Mouse (Mus musculus): Measurements from ENCODE around the gene Susd1. TPM values are rescaled to one million over a fixed set of nuclear protein-coding genes. Genes with fewer than 3 reads are reported as not detected.
A peak's percentile ranks its signal among the peaks of the same experiment; 100 is the strongest.

Gene Susd1
- total and polyA plus RNA-seq, 3 experiments: 2.4 to 51.5 (median 35.5) TPM

DNA sequence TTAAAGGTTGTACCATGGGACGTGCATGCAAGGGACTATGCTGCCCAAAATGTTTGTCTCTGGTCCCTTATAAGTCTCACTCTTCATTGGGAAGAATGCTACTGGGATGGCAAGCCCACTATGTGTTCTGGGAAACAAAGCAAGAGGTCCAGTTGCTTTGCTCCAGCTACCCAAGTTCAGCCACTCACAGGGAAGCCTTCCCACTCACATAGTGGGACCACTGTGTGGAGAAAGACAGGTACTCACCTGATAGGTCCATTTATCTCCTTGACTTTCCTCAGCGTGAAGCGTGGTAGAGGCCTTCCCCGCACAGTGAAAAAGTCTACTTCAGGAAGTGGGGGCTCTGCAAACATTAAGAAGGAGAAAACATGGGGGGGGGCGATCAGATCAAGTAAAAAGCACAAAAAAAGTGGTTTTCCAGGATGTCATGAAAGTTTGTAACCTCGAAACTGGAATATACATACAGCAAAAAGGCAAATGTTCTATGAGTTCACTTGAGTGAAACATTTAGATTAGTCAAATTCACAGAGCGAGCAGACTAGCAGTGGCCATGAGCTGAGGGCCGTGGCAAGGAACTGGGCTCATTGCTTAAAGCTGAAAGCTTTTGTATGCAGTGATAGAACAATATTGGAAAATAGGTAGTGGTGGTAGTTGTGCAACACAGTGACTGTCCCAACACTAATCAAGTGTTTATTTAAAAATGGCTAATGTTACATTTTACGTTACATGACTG lies 105.6 kb downstream of the Susd1 start:
- ATAC-seq (ENCODE audit: extremely low read depth, insufficient number of reproducible peaks, low FRiP score, poor library complexity, severe bottlenecking) (no peak), DNase-seq (ENCODE audit: low spot score) (no peak)
- Histone ChIP-seq H3K4me3 (ENCODE audit: low read depth, low read length) (no peak overlapping the region), H3K9me3 (replicated peaks) (no peaks in the 10 kb centered on the region), H3K4me1 (ENCODE audit: insufficient read depth, low read depth, low read length) (peaks cover 50% of the 10 kb centered on the region), H3K36me3 (replicated peaks) (peaks cover 81% of the 10 kb centered on the region), H3K27me3 (ENCODE audit: insufficient read depth, low read length) (no peaks in the 10 kb centered on the region)
- TF ChIP-seq POLR2AphosphoS5 (IDR thresholded peaks at IDR 0.05; ENCODE audit: insufficient replicate concordance, low read depth, low read length): no peak

DNA sequence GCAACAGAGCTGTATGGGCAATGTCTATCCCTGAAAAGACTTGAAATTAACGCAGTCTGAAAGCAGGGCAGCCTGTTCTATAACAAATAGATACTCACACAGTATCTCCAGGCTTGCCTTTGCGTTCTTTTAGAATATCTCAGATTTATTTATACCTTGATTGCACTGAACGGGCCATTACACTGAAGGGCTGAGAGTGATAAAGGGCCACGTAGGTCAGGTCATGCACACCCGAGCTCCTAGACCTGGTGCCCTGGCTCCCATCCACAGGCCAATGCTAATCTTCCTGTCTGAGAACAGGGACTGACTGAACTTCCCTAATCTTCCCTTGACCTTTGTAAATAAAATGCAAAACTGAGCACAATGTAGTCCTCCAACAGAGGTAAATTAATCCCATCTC lies 106.3 kb downstream of the Susd1 start:
- no peaks in the 10 kb centered on the region for H3K27me3 ChIP-seq (ENCODE audit: insufficient read depth, low read length)
- no peaks in the 10 kb centered on the region for H3K9me3 ChIP-seq (replicated peaks)
- ATAC-seq (ENCODE audit: extremely low read depth, insufficient number of reproducible peaks, low FRiP score, poor library complexity, severe bottlenecking) (no peak), DNase-seq (ENCODE audit: low spot score) (no peak)
- TF ChIP-seq GATA1 (IDR thresholded peaks at IDR 0.05; ENCODE audit: borderline replicate concordance, low read length) (no peak), CTCF (IDR thresholded peaks at IDR 0.05; ENCODE audit: low read depth, low read length) (no peak)
- H3K36me3 ChIP-seq (replicated peaks): peaks cover 74% of the 10 kb centered on the region
- peaks cover 43% of the 10 kb centered on the region for H3K4me1 ChIP-seq (ENCODE audit: insufficient read depth, low read depth, low read length)
- H3K4me3 ChIP-seq (ENCODE audit: low read depth, low read length): no peak overlapping the region

DNA sequence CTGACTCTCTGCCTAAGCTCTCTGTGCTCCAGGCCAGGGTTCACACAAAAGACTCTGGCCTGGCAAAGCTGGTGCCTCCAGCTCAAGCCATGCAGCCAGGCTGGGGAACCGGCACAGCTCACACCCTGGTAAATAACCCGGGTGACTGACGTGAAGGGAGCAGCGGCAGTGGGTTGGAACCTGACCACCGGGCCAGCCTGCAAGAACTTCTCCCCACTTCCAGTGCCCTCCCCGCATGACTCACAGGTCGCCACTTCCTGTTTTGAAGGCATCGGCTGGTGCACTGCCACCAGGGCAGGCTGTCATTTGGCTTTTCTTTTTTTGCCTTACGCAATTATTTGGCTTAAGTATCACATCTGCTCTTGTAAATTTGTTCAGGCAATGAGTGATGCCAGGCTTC lies 106.8 kb downstream of the Susd1 start:
- no peaks in the 10 kb centered on the region for H3K27me3 ChIP-seq (ENCODE audit: insufficient read depth, low read length)
- ATAC-seq (ENCODE audit: extremely low read depth, insufficient number of reproducible peaks, low FRiP score, poor library complexity, severe bottlenecking) (peak; percentile 88), DNase-seq (ENCODE audit: low spot score) (peak; percentile 73)
- H3K4me3 ChIP-seq (ENCODE audit: low read depth, low read length): peak overlapping the region; percentile 60; the same call in 1 of the 2 replicates
- peaks cover 70% of the 10 kb centered on the region for H3K36me3 ChIP-seq (replicated peaks)
- TF ChIP-seq TAL1 (conservative IDR thresholded peaks at IDR 0.05; ENCODE audit: low read depth, low read length) (no peak), GATA1 (IDR thresholded peaks at IDR 0.05; ENCODE audit: borderline replicate concordance, low read length) (no peak), GATA2 (IDR thresholded peaks at IDR 0.05; ENCODE audit: borderline replicate concordance, low read depth, low read length) (no peak), POLR2AphosphoS5 (IDR thresholded peaks at IDR 0.05; ENCODE audit: insufficient replicate concordance, low read depth, low read length) (no peak), CTCF (IDR thresholded peaks at IDR 0.05; ENCODE audit: low read depth, low read length) (no peak)
- no peaks in the 10 kb centered on the region for H3K9me3 ChIP-seq (replicated peaks)
- peaks cover 39% of the 10 kb centered on the region for H3K4me1 ChIP-seq (ENCODE audit: insufficient read depth, low read depth, low read length)

DNA sequence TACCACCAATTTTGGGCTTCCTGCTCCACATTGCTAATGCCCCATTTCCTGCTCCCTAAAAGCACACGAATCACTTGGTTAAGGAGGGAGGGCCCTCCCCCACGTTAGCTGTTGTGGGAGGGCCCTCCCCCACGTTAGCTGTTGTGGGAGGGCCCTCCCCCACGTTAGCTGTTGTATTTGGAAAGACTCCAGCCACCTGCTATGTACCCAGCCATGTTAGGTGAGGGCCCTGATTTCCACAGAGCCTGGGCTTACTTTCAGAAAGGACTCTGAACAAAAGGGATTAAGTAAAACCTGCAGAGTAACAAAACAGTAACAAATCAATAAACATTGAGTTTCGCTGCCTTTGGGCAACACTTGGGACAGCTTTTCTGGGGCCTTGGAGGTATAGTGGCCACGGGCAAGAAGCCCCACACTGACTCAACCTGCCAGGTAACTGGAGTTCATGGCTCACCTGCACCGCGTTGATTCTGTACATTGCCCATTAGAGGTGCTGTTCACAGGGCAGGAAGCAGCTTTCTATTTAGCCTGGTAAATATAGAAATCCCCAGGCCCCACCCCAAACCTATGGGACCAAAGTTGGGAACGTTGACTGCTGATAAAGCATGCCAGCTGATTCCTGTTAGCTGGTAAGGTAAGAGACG lies 107.3 kb downstream of the Susd1 start:
- DNase-seq (ENCODE audit: low spot score): no peak
- no peaks in the 10 kb centered on the region for H3K27me3 ChIP-seq (ENCODE audit: insufficient read depth, low read length)
- no peak for ATAC-seq (ENCODE audit: extremely low read depth, insufficient number of reproducible peaks, low FRiP score, poor library complexity, severe bottlenecking)
- TF ChIP-seq CTCF (IDR thresholded peaks at IDR 0.05; ENCODE audit: low read depth, low read length) (no peak), TAL1 (conservative IDR thresholded peaks at IDR 0.05; ENCODE audit: low read depth, low read length) (no peak), GATA2 (IDR thresholded peaks at IDR 0.05; ENCODE audit: borderline replicate concordance, low read depth, low read length) (no peak), POLR2AphosphoS5 (IDR thresholded peaks at IDR 0.05; ENCODE audit: insufficient replicate concordance, low read depth, low read length) (no peak), GATA1 (IDR thresholded peaks at IDR 0.05; ENCODE audit: borderline replicate concordance, low read length) (no peak)
- peak overlapping the region; percentile 60; the same call in 1 of the 2 replicates for H3K4me3 ChIP-seq (ENCODE audit: low read depth, low read length)
- no peaks in the 10 kb centered on the region for H3K9me3 ChIP-seq (replicated peaks)
- peaks cover 64% of the 10 kb centered on the region for H3K36me3 ChIP-seq (replicated peaks)
- H3K4me1 ChIP-seq (ENCODE audit: insufficient read depth, low read depth, low read length): peaks cover 39% of the 10 kb centered on the region

- peaks cover 52% of the 10 kb centered on the region for H3K36me3 ChIP-seq (replicated peaks)
- DNase-seq (ENCODE audit: low spot score): no peak
- TF ChIP-seq TAL1 (conservative IDR thresholded peaks at IDR 0.05; ENCODE audit: low read depth, low read length) (no peak), GATA1 (IDR thresholded peaks at IDR 0.05; ENCODE audit: borderline replicate concordance, low read length) (no peak), GATA2 (IDR thresholded peaks at IDR 0.05; ENCODE audit: borderline replicate concordance, low read depth, low read length) (no peak), CTCF (IDR thresholded peaks at IDR 0.05; ENCODE audit: low read depth, low read length) (no peak), POLR2AphosphoS5 (IDR thresholded peaks at IDR 0.05; ENCODE audit: insufficient replicate concordance, low read depth, low read length) (no peak)
- H3K4me1 ChIP-seq (ENCODE audit: insufficient read depth, low read depth, low read length): peaks cover 45% of the 10 kb centered on the region
- ATAC-seq (ENCODE audit: extremely low read depth, insufficient number of reproducible peaks, low FRiP score, poor library complexity, severe bottlenecking): no peak
- H3K27me3 ChIP-seq (ENCODE audit: insufficient read depth, low read length): no peaks in the 10 kb centered on the region
- no peak overlapping the region for H3K4me3 ChIP-seq (ENCODE audit: low read depth, low read length)
- no peaks in the 10 kb centered on the region for H3K9me3 ChIP-seq (replicated peaks)
Observed at GRCm38 (mm10) chr4:59329461-59330304, 108.8 kb downstream of the Susd1 start.

DNA sequence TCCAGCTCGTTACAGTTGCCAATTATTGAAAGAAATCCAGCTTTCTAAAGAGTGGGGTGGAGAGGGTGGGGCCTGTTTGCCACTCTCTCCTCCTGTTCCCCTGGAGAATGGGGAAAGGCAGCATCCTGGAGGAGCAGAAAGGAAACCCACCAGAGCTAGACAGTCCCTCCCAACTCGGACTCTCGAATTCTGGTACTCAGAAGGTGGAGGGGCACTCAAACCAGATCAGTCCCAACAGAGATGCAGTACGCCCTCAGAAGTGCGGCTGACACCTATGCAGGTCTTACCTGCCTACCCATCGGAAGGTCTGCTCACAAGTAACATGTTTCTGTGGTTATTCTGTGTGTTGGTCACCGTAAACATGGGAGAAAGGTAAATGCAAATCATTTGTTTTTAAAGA lies 109.6 kb downstream of the Susd1 start:
- Histone ChIP-seq H3K4me1 (ENCODE audit: insufficient read depth, low read depth, low read length) (peaks cover 46% of the 10 kb centered on the region), H3K27me3 (ENCODE audit: insufficient read depth, low read length) (no peaks in the 10 kb centered on the region), H3K9me3 (replicated peaks) (no peaks in the 10 kb centered on the region), H3K36me3 (replicated peaks) (peaks cover 44% of the 10 kb centered on the region), H3K4me3 (ENCODE audit: low read depth, low read length) (no peak overlapping the region)
- DNase-seq (ENCODE audit: low spot score): no peak
- no peak for TF ChIP-seq GATA1 (IDR thresholded peaks at IDR 0.05; ENCODE audit: borderline replicate concordance, low read length)
- TF ChIP-seq TAL1 (conservative IDR thresholded peaks at IDR 0.05; ENCODE audit: low read depth, low read length): no peak
- TF ChIP-seq GATA2 (IDR thresholded peaks at IDR 0.05; ENCODE audit: borderline replicate concordance, low read depth, low read length): no peak
- no peak for TF ChIP-seq POLR2AphosphoS5 (IDR thresholded peaks at IDR 0.05; ENCODE audit: insufficient replicate concordance, low read depth, low read length)
- no peak for TF ChIP-seq CTCF (IDR thresholded peaks at IDR 0.05; ENCODE audit: low read depth, low read length)
- ATAC-seq (ENCODE audit: extremely low read depth, insufficient number of reproducible peaks, low FRiP score, poor library complexity, severe bottlenecking): no peak

All from G1E (cell line).